Mouse (Mus musculus): ENCODE measurements around the gene Clpsl2. TPM values are rescaled to one million over a fixed set of nuclear protein-coding genes. Genes with fewer than 3 reads are reported as not detected.

Gene Clpsl2
- polyA plus RNA-seq, 1 experiment from 2014 or later: not detected

GRCm38 (mm10) chr17:28575244-28576125 is 26.3 kb downstream of the Clpsl2 start, which contains the start of gene Lhfpl5:
Gene Lhfpl5, plus strand, starts transcription at chr17:28575641.
- peaks cover 3 to 7% of the 10 kb centered on the region in 2 experiments for H3K4me1 ChIP-seq (ENCODE audit: control insufficient read depth in 2 of 2, insufficient read depth in 2 of 2, low read length in 2 of 2)
- peak within 1 kb of the TSS; percentile 20; a peak in 2 of 4 replicates for H3K4me3 ChIP-seq (ENCODE audit: control insufficient read depth in 1 of 2, insufficient read depth in 1 of 2, low read depth in 1 of 2, low read length in 2 of 2)
- H3K9me3 ChIP-seq (ENCODE audit: control insufficient read depth, low read length): no peaks in the 10 kb centered on the region
- ATAC-seq (ENCODE audit: insufficient number of reproducible peaks, insufficient read depth, low FRiP score, low read depth): peak; percentile 56; the same call in 1 of the 2 replicates
- H3K36me3 ChIP-seq (ENCODE audit: control insufficient read depth, insufficient read depth, low read length): no peaks in the 10 kb centered on the region
- 17% methylated on average over 48 of the region's 50 CpGs for WGBS
- no peak within 1 kb of the TSS for H3K27ac ChIP-seq (replicated peaks in 1 of 2; ENCODE audit: control insufficient read depth in 1 of 2, insufficient read depth in 1 of 2, low read depth in 2 of 2, low read length in 2 of 2)
- no peak within 1 kb of the TSS for H3K9ac ChIP-seq (ENCODE audit: low read length)
- H3K27me3 ChIP-seq (ENCODE audit: control insufficient read depth, insufficient read depth, low read length): peaks cover 9% of the 10 kb centered on the region; the same call in 1 of the 2 replicates
- H3K4me2 ChIP-seq (ENCODE audit: low read length): peak within 1 kb of the TSS; percentile 63

- H3K27me3 ChIP-seq (ENCODE audit: control insufficient read depth, insufficient read depth, low read length): peaks cover 9% of the 10 kb centered on the region; the same call in 1 of the 2 replicates
- H3K4me3 ChIP-seq (ENCODE audit: control insufficient read depth in 1 of 2, insufficient read depth in 1 of 2, low read depth in 1 of 2, low read length in 2 of 2): no peak overlapping the region
- H3K9ac ChIP-seq (ENCODE audit: low read length): no peak overlapping the region
- no peaks in the 10 kb centered on the region for H3K9me3 ChIP-seq (ENCODE audit: control insufficient read depth, low read length)
- H3K36me3 ChIP-seq (ENCODE audit: control insufficient read depth, insufficient read depth, low read length): no peaks in the 10 kb centered on the region
- H3K4me2 ChIP-seq (ENCODE audit: low read length): no peak overlapping the region
- no peak overlapping the region for H3K27ac ChIP-seq (replicated peaks in 1 of 2; ENCODE audit: control insufficient read depth in 1 of 2, insufficient read depth in 1 of 2, low read depth in 2 of 2, low read length in 2 of 2)
- 4% methylated on average over 9 of the region's 9 CpGs for WGBS
- peaks cover under 1 to 6% of the 10 kb centered on the region in 2 experiments for H3K4me1 ChIP-seq (ENCODE audit: control insufficient read depth in 2 of 2, insufficient read depth in 2 of 2, low read length in 2 of 2)
- peak; percentile 29; the same call in 1 of the 2 replicates for ATAC-seq (ENCODE audit: insufficient number of reproducible peaks, insufficient read depth, low FRiP score, low read depth)
Measured at GRCm38 (mm10) chr17:28580396-28580795, 31.2 kb downstream of the Clpsl2 start.

GRCm38 (mm10) chr17:28581056-28581455 is 31.8 kb downstream of the Clpsl2 start:
- Histone ChIP-seq H3K4me2 (ENCODE audit: low read length) (no peak overlapping the region), H3K27me3 (ENCODE audit: control insufficient read depth, insufficient read depth, low read length) (peaks cover 4% of the 10 kb centered on the region; the same call in 1 of the 2 replicates), H3K4me3 (ENCODE audit: control insufficient read depth in 1 of 2, insufficient read depth in 1 of 2, low read depth in 1 of 2, low read length in 2 of 2) (no peak overlapping the region), H3K9me3 (ENCODE audit: control insufficient read depth, low read length) (no peaks in the 10 kb centered on the region), H3K36me3 (ENCODE audit: control insufficient read depth, insufficient read depth, low read length) (no peaks in the 10 kb centered on the region), H3K9ac (ENCODE audit: low read length) (no peak overlapping the region), H3K27ac (replicated peaks in 1 of 2; ENCODE audit: control insufficient read depth in 1 of 2, insufficient read depth in 1 of 2, low read depth in 2 of 2, low read length in 2 of 2) (no peak overlapping the region), H3K4me1 (ENCODE audit: control insufficient read depth in 2 of 2, insufficient read depth in 2 of 2, low read length in 2 of 2) (no peaks in the 10 kb centered on the region)
- ATAC-seq (ENCODE audit: insufficient number of reproducible peaks, insufficient read depth, low FRiP score, low read depth): no peak
- WGBS: 55% methylated on average over 2 of the region's 2 CpGs

DNA sequence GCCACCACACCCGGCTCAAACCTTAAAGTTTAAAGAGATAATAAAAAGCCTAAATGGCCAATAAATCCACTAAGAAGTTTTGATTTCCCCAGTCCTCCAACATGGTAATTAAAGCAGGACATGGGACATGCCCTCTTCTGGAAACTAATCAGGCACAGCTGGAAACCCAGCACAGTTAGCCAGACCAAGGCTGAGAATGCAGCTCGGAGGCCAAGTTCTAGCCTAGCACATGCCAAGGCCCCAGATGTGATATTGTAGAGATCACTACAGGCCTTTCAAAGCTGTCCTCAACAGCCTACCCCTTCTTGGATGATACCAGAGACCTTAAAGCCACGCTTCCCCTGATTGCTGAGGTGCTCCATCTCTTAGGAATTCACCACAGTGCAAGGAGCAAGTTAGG is 37.3 kb downstream of the Clpsl2 start:
- Histone ChIP-seq H3K27me3 (ENCODE audit: control insufficient read depth, insufficient read depth, low read length) (no peaks in the 10 kb centered on the region), H3K36me3 (ENCODE audit: control insufficient read depth, insufficient read depth, low read length) (peaks cover 40% of the 10 kb centered on the region), H3K4me2 (ENCODE audit: low read length) (no peak overlapping the region), H3K9me3 (ENCODE audit: control insufficient read depth, low read length) (no peaks in the 10 kb centered on the region), H3K4me1 (ENCODE audit: control insufficient read depth in 2 of 2, insufficient read depth in 2 of 2, low read length in 2 of 2) (peaks cover 1 to 4% of the 10 kb centered on the region in 2 experiments), H3K27ac (replicated peaks in 1 of 2; ENCODE audit: control insufficient read depth in 1 of 2, insufficient read depth in 1 of 2, low read depth in 2 of 2, low read length in 2 of 2) (no peak overlapping the region), H3K4me3 (ENCODE audit: control insufficient read depth in 1 of 2, insufficient read depth in 1 of 2, low read depth in 1 of 2, low read length in 2 of 2) (no peak overlapping the region), H3K9ac (ENCODE audit: low read length) (no peak overlapping the region)
- ATAC-seq (ENCODE audit: insufficient number of reproducible peaks, insufficient read depth, low FRiP score, low read depth): no peak
- 81% methylated on average over 3 of the region's 3 CpGs for WGBS

DNA sequence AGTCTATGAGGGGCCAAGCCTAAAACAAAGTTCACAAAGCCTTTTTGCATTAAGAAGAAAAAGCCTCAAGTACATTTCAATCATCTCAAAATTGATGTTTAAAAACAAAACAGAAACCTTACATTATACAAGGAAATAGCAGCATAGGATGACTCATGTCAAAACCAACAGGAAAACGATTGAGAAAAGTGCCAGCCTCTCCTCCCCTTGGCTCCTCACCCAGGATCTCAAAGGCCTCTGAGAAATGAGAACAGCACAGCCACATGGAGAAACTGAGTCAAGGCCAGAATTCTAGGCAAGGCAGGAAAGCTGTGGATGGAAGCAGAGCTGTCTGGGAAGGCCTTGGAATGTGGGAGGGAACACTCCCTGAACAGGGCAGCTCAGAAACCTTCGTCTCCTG is 39.4 kb downstream of the Clpsl2 start:
- H3K27ac ChIP-seq (replicated peaks in 1 of 2; ENCODE audit: control insufficient read depth in 1 of 2, insufficient read depth in 1 of 2, low read depth in 2 of 2, low read length in 2 of 2): no peak overlapping the region
- H3K9ac ChIP-seq (ENCODE audit: low read length): no peak overlapping the region
- peaks cover 61% of the 10 kb centered on the region for H3K36me3 ChIP-seq (ENCODE audit: control insufficient read depth, insufficient read depth, low read length)
- no peak overlapping the region for H3K4me2 ChIP-seq (ENCODE audit: low read length)
- peaks cover 6 to 18% of the 10 kb centered on the region in 2 experiments for H3K4me1 ChIP-seq (ENCODE audit: control insufficient read depth in 2 of 2, insufficient read depth in 2 of 2, low read length in 2 of 2)
- no peak overlapping the region for H3K4me3 ChIP-seq (ENCODE audit: control insufficient read depth in 1 of 2, insufficient read depth in 1 of 2, low read depth in 1 of 2, low read length in 2 of 2)
- no peaks in the 10 kb centered on the region for H3K27me3 ChIP-seq (ENCODE audit: control insufficient read depth, insufficient read depth, low read length)
- no peaks in the 10 kb centered on the region for H3K9me3 ChIP-seq (ENCODE audit: control insufficient read depth, low read length)
- WGBS: 75% methylated on average over 2 of the region's 2 CpGs
- ATAC-seq (ENCODE audit: insufficient number of reproducible peaks, insufficient read depth, low FRiP score, low read depth): no peak

GRCm38 (mm10) chr17:28590596-28590995 is 41.4 kb downstream of the Clpsl2 start:
- Histone ChIP-seq H3K36me3 (ENCODE audit: control insufficient read depth, insufficient read depth, low read length) (peaks cover 73% of the 10 kb centered on the region), H3K9me3 (ENCODE audit: control insufficient read depth, low read length) (no peaks in the 10 kb centered on the region), H3K4me1 (ENCODE audit: control insufficient read depth in 2 of 2, insufficient read depth in 2 of 2, low read length in 2 of 2) (peaks cover 6 to 18% of the 10 kb centered on the region in 2 experiments), H3K27me3 (ENCODE audit: control insufficient read depth, insufficient read depth, low read length) (no peaks in the 10 kb centered on the region), H3K4me2 (ENCODE audit: low read length) (no peak overlapping the region), H3K4me3 (ENCODE audit: control insufficient read depth in 1 of 2, insufficient read depth in 1 of 2, low read depth in 1 of 2, low read length in 2 of 2) (no peak overlapping the region), H3K9ac (ENCODE audit: low read length) (no peak overlapping the region), H3K27ac (replicated peaks in 1 of 2; ENCODE audit: control insufficient read depth in 1 of 2, insufficient read depth in 1 of 2, low read depth in 2 of 2, low read length in 2 of 2) (peak overlapping the region in 1 of 2 experiments; percentile 53; a peak in 1 of 4 replicates)
- WGBS: 83% methylated on average over 3 of the region's 3 CpGs
- ATAC-seq (ENCODE audit: insufficient number of reproducible peaks, insufficient read depth, low FRiP score, low read depth): no peak

GRCm38 (mm10) chr17:28591476-28591875 is 42.3 kb downstream of the Clpsl2 start:
- Histone ChIP-seq H3K4me2 (ENCODE audit: low read length) (no peak overlapping the region), H3K27me3 (ENCODE audit: control insufficient read depth, insufficient read depth, low read length) (no peaks in the 10 kb centered on the region), H3K9me3 (ENCODE audit: control insufficient read depth, low read length) (no peaks in the 10 kb centered on the region), H3K9ac (ENCODE audit: low read length) (no peak overlapping the region), H3K4me3 (ENCODE audit: control insufficient read depth in 1 of 2, insufficient read depth in 1 of 2, low read depth in 1 of 2, low read length in 2 of 2) (no peak overlapping the region), H3K36me3 (ENCODE audit: control insufficient read depth, insufficient read depth, low read length) (peaks cover 82% of the 10 kb centered on the region), H3K27ac (replicated peaks in 1 of 2; ENCODE audit: control insufficient read depth in 1 of 2, insufficient read depth in 1 of 2, low read depth in 2 of 2, low read length in 2 of 2) (peak overlapping the region; percentile 12 to 53; a peak in 3 of 4 replicates), H3K4me1 (ENCODE audit: control insufficient read depth in 2 of 2, insufficient read depth in 2 of 2, low read length in 2 of 2) (peaks cover 6 to 18% of the 10 kb centered on the region in 2 experiments)
- peak; percentile 39; the same call in 1 of the 2 replicates for ATAC-seq (ENCODE audit: insufficient number of reproducible peaks, insufficient read depth, low FRiP score, low read depth)
- 33% methylated on average over 5 of the region's 5 CpGs for WGBS
